Mouse (Mus musculus) CH12.LX (cell line): Measurements from ENCODE around the gene Eya2. TPM values are rescaled to one million over a fixed set of nuclear protein-coding genes. Genes with fewer than 3 reads are reported as not detected.

Source experiments
- DNase-seq: peaks from one replicate; pipeline ENCODE4 v3.0.0-alpha.2; 2013; ENCODE audit errors: extremely low read depth
- H3K27ac ChIP-seq: 2 replicates; pipeline ENCODE4 v1.5.1; 2012; ENCODE audit warnings: low read depth, mild to moderate bottlenecking, control low read depth, moderate library complexity; ENCODE audit not compliant: insufficient read depth
- H3K27me3 ChIP-seq: replicated peaks from 2 replicates; pipeline ENCODE3; 2012; ENCODE audit warnings: inconsistent platforms
- H3K36me3 ChIP-seq, 2 experiments: replicated peaks in 1 of 2; 2 replicates each; pipeline versions ENCODE3 to v1.6.1; 2012; ENCODE audit warnings: inconsistent platforms in 1 of 2, low read length in 1 of 2, mild to moderate bottlenecking in 1 of 2, mixed read lengths in 1 of 2, moderate library complexity in 1 of 2; ENCODE audit not compliant: control insufficient read depth in 1 of 2, insufficient read depth in 1 of 2
- H3K4me1 ChIP-seq, 2 experiments: 2 replicates each; pipeline ENCODE4 v1.6.1; 2012; ENCODE audit warnings: inconsistent platforms in 1 of 2, moderate library complexity in 1 of 2; ENCODE audit not compliant: insufficient read depth in 2 of 2, control insufficient read depth in 1 of 2
- H3K4me2 ChIP-seq: 2 replicates; pipeline ENCODE4 v1.6.1; 2012; ENCODE audit warnings: low read depth, mild to moderate bottlenecking, control low read depth; ENCODE audit not compliant: poor library complexity, insufficient read depth, severe bottlenecking
- H3K4me3 ChIP-seq, 3 experiments: fragments of 150-350 bp in 1 of 3; sonication (generic) in 1 of 3; replicated peaks in 1 of 3; 2 replicates each; pipeline versions ENCODE3 to v1.5.1; 2011 to 2012; ENCODE audit warnings: low read depth in 2 of 3, low read length in 2 of 3, mild to moderate bottlenecking in 2 of 3, moderate library complexity in 2 of 3, control low read depth in 1 of 3, improper control_type of control experiment in 1 of 3, inconsistent platforms in 1 of 3, mixed read lengths in 1 of 3; ENCODE audit not compliant: poor library complexity in 1 of 3
- H3K79me2 ChIP-seq: replicated peaks from 2 replicates; pipeline ENCODE4 v1.6.1; 2012; ENCODE audit warnings: mild to moderate bottlenecking, moderate library complexity; ENCODE audit not compliant: control insufficient read depth, poor library complexity, insufficient read depth, severe bottlenecking; ENCODE audit errors: extremely low read depth
- H3K9ac ChIP-seq: 2 replicates; pipeline ENCODE4 v1.6.1; 2012; ENCODE audit warnings: low read depth, mild to moderate bottlenecking, control low read depth, moderate library complexity; ENCODE audit not compliant: insufficient read depth
- H3K9me3 ChIP-seq: replicated peaks from 2 replicates; pipeline ENCODE3; 2012; ENCODE audit warnings: low read length, inconsistent platforms, mixed read lengths
- BHLHE40 ChIP-seq: IDR thresholded peaks from 2 replicates; pipeline ENCODE4 v1.6.1; 2011; ENCODE audit warnings: mild to moderate bottlenecking, low read depth, low read length, improper control_type of control experiment
- CHD1 ChIP-seq: IDR thresholded peaks from 2 replicates; pipeline ENCODE4 v1.6.1; 2012; ENCODE audit warnings: low read depth, low read length, improper control_type of control experiment, inconsistent platforms
- E2F4 ChIP-seq: IDR thresholded peaks from 2 replicates; pipeline ENCODE4 v1.6.1; 2011; ENCODE audit warnings: low read depth, low read length, improper control_type of control experiment; ENCODE audit not compliant: insufficient replicate concordance
- ELF1 ChIP-seq: IDR thresholded peaks from 2 replicates; pipeline ENCODE4 v1.6.1; 2014; ENCODE audit warnings: low read depth, mild to moderate bottlenecking, inconsistent platforms, low read length, improper control_type of control experiment
- HCFC1 ChIP-seq: IDR thresholded peaks from 2 replicates; pipeline ENCODE4 v1.6.1; 2012; ENCODE audit warnings: low read depth, mild to moderate bottlenecking, inconsistent platforms, low read length, improper control_type of control experiment
- IRF4 ChIP-seq: IDR thresholded peaks from 2 replicates; pipeline ENCODE4 v1.6.1; 2014; ENCODE audit warnings: low read depth, mild to moderate bottlenecking, inconsistent platforms, low read length, improper control_type of control experiment
- JUND ChIP-seq: conservative IDR thresholded peaks from 2 replicates; pipeline ENCODE4 v1.6.1; 2011; ENCODE audit warnings: low read depth, low read length, improper control_type of control experiment
- KAT2A ChIP-seq: IDR thresholded peaks from 2 replicates; pipeline ENCODE4 v1.6.1; 2012; ENCODE audit warnings: low read length, improper control_type of control experiment, inconsistent platforms; ENCODE audit not compliant: insufficient replicate concordance
- MAX ChIP-seq: IDR thresholded peaks from 2 replicates; pipeline ENCODE4 v1.6.1; 2011; ENCODE audit warnings: low read length, improper control_type of control experiment
- MAZ ChIP-seq: IDR thresholded peaks from 2 replicates; pipeline ENCODE4 v1.6.1; 2012; ENCODE audit warnings: low read depth, mild to moderate bottlenecking, inconsistent platforms, low read length, improper control_type of control experiment, moderate library complexity
- MEF2A ChIP-seq: IDR thresholded peaks from 2 replicates; pipeline ENCODE4 v1.6.1; 2014; ENCODE audit warnings: low read depth, mild to moderate bottlenecking, inconsistent platforms, low read length, improper control_type of control experiment, borderline replicate concordance
- MXI1 ChIP-seq: IDR thresholded peaks from 2 replicates; pipeline ENCODE4 v1.6.1; 2011; ENCODE audit warnings: mild to moderate bottlenecking, low read depth, low read length, improper control_type of control experiment
- NELFE ChIP-seq: IDR thresholded peaks from 2 replicates; pipeline ENCODE4 v1.6.1; 2011; ENCODE audit warnings: low read depth, low read length, improper control_type of control experiment
- NRF1 ChIP-seq: IDR thresholded peaks from 2 replicates; pipeline ENCODE4 v1.6.1; 2014; ENCODE audit warnings: low read depth, mild to moderate bottlenecking, inconsistent platforms, low read length, improper control_type of control experiment, moderate library complexity
- POLR2A ChIP-seq: IDR thresholded peaks from 2 replicates; pipeline ENCODE4 v1.6.1; 2011; ENCODE audit warnings: low read depth, mild to moderate bottlenecking, improper control_type of control experiment, low read length
- SIN3A ChIP-seq: IDR thresholded peaks from 2 replicates; pipeline ENCODE4 v1.6.1; 2012; ENCODE audit warnings: low read length, improper control_type of control experiment, inconsistent platforms
- SMC3 ChIP-seq: IDR thresholded peaks from 2 replicates; pipeline ENCODE4 v1.6.1; 2011; ENCODE audit warnings: low read depth, low read length, improper control_type of control experiment
- TBP ChIP-seq: conservative IDR thresholded peaks from 2 replicates; pipeline ENCODE4 v1.6.1; 2011; ENCODE audit warnings: low read depth, low read length, improper control_type of control experiment
- TCF12 ChIP-seq: IDR thresholded peaks from 2 replicates; pipeline ENCODE4 v1.6.1; 2014; ENCODE audit warnings: low read depth, mild to moderate bottlenecking, inconsistent platforms, low read length, improper control_type of control experiment
- dilution Hi-C: fragments of 300-500 bp; cut with MboI; formaldehyde crosslinking; loops from 2 replicates; pipeline ENCODE4 v1.14.3; 2020; ENCODE audit warnings: low sequenced_read_pairs; ENCODE audit not compliant: extremely low pct_unique_long_range_greater_than_20kb, extremely low pct_ligation_motif_present
- in situ Hi-C: fragments of 300-500 bp; cut with MboI; formaldehyde crosslinking; loops from 3 replicates; pipeline ENCODE4 v1.14.3; 2019; ENCODE audit warnings: low sequenced_read_pairs, low pct_ligation_motif_present, low pct_unique_long_range_greater_than_20kb, mixed read lengths
- polyA plus RNA-seq: library from polyadenylated mRNA; unstranded; fragments of >175 nt; gene quantifications from 2 replicates; pipeline ENCODE4 v1.2.1, GENCODE M21; 2012; ENCODE audit warnings: low read depth; ENCODE audit not compliant: insufficient read length
- total RNA-seq, 2 experiments: library from RNA; depleted of rRNA; stranded (reverse); fragments of 300-350 nt in 1 of 2; fragments of >200 nt in 1 of 2; gene quantifications; 2 replicates each; pipeline ENCODE4 v1.2.3; 2012 to 2014

Gene Eya2
- total and polyA plus RNA-seq, 3 experiments: not detected

DNA sequence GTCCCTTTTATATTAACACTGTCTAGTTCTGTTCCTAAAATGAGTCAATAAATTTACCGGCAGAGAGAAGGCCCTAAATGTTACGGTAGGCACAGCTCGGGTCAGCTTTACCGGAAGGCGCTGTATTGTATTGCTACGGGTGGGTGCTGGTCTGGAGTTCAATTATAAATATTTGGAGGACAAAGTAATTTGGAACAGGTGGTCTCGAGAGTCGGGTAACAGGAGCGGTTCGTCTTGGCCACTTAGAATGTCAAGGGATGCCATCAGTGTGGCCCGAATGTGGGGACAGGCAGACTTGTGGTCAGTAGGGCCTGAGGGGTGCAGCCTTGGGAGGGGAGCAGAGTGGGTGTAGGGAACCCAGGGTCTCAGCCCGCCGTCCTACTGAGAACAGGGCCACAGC is 4.7 kb downstream of the Eya2 start:
- dilution Hi-C loops: no loop called here
- DNase-seq: no peak
- no peak overlapping the region for H3K9ac ChIP-seq
- no peak for TF ChIP-seq ELF1
- no peak for TF ChIP-seq MXI1
- no peak for TF ChIP-seq SMC3
- TF ChIP-seq NRF1: no peak
- no peak for TF ChIP-seq KAT2A
- TF ChIP-seq MAZ: no peak
- no peak for TF ChIP-seq MAX
- TF ChIP-seq BHLHE40: no peak
- TF ChIP-seq CHD1: no peak
- no peak for TF ChIP-seq JUND
- TF ChIP-seq, all 38 proteins: peak for 0
- no peak overlapping the region for H3K27ac ChIP-seq
- H3K4me2 ChIP-seq: no peak overlapping the region
- no peak overlapping the region for H3K4me3 ChIP-seq
- no peaks in the 10 kb centered on the region for H3K9me3 ChIP-seq
- no peaks in the 10 kb centered on the region for H3K36me3 ChIP-seq
- in situ Hi-C loops: no loop called here
- H3K27me3 ChIP-seq: peaks cover 74% of the 10 kb centered on the region
- H3K79me2 ChIP-seq: no peaks in the 10 kb centered on the region
- no peaks in the 10 kb centered on the region for H3K4me1 ChIP-seq

DNA sequence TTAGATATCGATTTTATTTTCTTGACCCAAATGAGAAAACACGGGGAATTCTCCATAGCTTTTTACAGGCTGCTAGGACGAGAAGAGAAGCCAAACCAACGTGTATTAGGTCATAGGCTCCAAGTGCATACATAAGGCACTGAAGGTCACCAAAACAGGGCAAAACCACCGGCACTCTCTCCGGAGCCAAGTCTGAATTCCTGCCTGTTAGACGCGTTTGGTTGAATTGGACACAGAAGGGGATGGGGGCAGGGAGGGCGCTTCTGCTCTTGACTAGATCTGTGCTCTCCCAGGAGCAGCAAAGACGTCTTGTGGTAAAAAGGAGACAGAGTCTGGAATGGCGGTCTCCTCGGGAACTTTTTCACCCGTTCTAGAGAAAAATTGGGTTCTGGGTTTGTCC is 6.1 kb downstream of the Eya2 start:
- Histone ChIP-seq H3K27me3 (peaks cover 83% of the 10 kb centered on the region), H3K4me1 (no peaks in the 10 kb centered on the region), H3K4me2 (no peak overlapping the region), H3K9me3 (no peaks in the 10 kb centered on the region), H3K9ac (no peak overlapping the region), H3K36me3 (no peaks in the 10 kb centered on the region), H3K27ac (no peak overlapping the region), H3K4me3 (no peak overlapping the region), H3K79me2 (no peaks in the 10 kb centered on the region)
- dilution Hi-C loops (no loop called here), in situ Hi-C loops (no loop called here)
- no peak for DNase-seq
- TF ChIP-seq NELFE: no peak
- TF ChIP-seq TBP: no peak
- TF ChIP-seq E2F4: no peak
- no peak for TF ChIP-seq POLR2A
- TF ChIP-seq IRF4: no peak
- no peak for TF ChIP-seq MAX
- no peak for TF ChIP-seq HCFC1
- TF ChIP-seq MEF2A: no peak

DNA sequence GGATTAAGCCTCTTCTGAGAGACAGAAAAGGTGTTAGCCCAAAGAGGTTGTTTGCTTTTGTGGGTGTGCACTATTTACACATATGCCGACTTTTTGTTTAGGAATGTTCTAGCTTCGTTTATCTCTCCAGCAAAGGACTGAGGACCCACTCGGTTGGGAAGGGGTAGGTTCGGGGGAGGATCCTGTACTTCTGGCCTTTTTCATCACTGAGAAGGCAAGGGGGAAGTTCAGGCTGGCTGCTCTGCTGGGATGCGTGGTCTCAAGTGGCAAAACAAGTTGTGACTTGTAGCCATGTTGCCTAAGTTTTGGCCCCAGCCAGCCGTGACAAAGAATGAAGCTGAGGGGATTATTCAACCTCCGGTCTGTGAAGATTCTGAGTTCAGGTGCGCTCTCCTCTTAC is 6.8 kb downstream of the Eya2 start:
- Histone ChIP-seq H3K4me3 (no peak overlapping the region), H3K27me3 (peaks cover 84% of the 10 kb centered on the region), H3K9me3 (no peaks in the 10 kb centered on the region), H3K4me2 (0 out of 2 replicates have a peak overlapping the region, but pooled peaks have one; percentile 7), H3K36me3 (no peaks in the 10 kb centered on the region), H3K4me1 (no peaks in the 10 kb centered on the region), H3K9ac (no peak overlapping the region), H3K27ac (no peak overlapping the region), H3K79me2 (no peaks in the 10 kb centered on the region)
- DNase-seq: no peak
- in situ Hi-C loops: no loop called here
- no peak for TF ChIP-seq TCF12
- TF ChIP-seq POLR2A: no peak
- TF ChIP-seq SIN3A: no peak
- TF ChIP-seq BHLHE40: no peak
- dilution Hi-C loops: no loop called here
